Mouse (Mus musculus): ENCODE data around the gene Hid1. TPM values are rescaled to one million over a fixed set of nuclear protein-coding genes. Genes with fewer than 3 reads are reported as not detected.

Hid1 gene
- polyA plus RNA-seq (2012; ENCODE audit: low replicate concordance) = 9.7 and 10.9 TPM in 2 replicates

DNA sequence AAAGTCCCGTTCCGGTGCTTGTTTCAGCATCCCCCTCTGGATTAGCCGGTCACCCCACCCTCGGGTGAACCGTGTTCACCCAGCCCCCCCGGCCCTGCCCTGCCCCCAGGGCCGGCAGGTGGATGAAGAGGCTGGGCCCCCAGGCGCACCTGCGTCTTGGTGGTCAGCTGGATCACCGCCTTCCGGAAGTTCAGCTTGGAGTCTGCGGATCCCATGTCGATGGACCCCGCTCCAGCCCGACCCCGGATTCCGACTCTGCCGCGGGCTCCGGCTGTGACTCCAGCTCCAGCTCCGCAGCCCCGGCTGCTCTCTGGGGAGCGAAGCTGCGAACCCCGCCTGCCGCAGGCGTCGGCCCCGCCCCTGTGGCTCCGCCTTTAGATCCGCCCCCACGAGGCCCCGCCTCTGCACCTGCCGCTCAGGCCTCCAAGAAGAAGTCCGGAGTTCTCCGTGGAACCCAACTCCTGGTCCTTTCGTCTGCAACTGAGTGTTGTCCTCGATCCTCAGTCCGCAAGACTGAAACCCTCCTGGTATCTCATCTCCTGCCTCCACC lies at the start of gene Hid1:
TSS of gene Hid1 (minus strand) at position 362 of the 550 bp plus-strand sequence.

DNA sequence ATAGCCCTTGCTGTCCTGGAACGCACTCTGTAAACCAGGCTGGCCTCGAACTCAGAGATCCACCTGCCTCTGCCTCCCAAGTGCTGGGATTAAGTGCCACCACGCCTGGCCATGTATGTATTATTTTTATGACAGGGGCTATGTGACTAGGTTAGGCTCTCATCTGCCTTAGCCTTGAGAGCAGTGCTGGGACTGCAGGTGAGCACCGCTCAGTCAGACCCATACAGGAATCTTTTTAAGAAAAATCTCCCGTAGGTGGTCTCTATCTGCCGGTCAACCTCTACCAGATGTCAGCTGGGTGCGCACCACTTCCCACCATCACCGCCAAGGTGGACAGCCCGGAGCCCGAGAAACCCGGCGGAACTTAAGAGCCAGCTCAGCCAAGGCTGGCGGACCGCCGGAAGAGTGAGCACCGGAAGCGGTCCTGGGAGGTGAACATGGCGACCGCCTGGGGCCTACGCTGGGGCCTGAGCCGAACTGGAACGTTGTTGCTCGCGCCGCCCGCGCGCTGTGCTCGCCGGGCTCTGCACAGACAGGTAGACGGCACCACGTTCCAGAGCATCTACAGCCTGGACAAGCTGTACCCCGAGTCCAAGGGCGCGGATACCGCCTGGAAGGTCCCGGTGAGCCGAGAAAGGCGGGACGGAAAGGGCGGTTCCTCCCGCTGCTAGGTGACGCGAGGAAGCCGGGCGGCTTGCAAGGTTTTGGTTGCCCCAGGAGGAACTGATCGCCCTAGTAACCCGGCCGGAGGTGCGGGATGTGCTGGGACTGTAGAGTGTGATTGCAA lies 36.0 kb upstream of the Hid1 start, which contains the start of gene Mrpl58:
TSS of gene Mrpl58 (plus strand) at position 415 of the 787 bp plus-strand sequence.

DNA sequence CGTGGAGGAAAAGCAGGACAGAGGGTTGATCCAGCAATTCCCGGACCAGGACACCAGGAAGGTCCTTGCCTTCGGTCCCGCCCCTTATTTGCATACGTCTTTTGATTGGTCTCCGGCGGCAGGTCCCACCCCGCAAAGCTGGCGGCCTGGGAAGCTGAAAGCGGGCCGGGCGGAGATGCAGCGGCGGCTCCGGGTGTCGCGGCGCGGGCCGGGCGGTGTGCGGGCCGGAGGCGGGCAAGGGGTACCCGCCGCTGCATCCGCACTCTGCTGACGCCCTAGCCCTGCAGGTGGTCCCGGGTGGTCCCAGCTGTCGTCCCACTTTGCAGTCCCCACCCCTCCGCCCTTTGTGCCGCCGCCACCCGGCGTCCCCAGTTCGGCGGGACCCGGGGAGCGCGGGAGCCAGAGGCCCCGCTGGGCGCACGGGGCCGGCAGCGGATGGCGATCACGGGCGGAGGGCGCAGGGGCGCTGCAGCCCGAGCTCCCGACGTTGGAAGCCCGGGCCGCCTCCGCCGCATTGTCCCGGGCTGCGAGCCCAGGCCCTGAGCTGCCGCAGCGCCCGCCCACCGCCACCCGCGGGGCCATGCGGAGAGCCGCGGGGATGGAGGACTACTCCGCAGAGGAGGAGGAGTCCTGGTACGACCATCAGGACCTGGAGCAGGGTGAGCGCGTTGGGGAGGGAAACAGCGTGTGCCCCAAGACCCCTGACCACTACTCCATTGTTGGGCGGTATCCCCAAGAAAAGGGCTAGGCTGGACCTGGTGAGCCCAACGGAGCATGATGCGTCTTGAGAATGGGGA lies 14.4 kb upstream of the Hid1 start, which contains the start of gene Cdr2l:
TSS of gene Cdr2l (plus strand) at position 174 of the 797 bp plus-strand sequence.

DNA sequence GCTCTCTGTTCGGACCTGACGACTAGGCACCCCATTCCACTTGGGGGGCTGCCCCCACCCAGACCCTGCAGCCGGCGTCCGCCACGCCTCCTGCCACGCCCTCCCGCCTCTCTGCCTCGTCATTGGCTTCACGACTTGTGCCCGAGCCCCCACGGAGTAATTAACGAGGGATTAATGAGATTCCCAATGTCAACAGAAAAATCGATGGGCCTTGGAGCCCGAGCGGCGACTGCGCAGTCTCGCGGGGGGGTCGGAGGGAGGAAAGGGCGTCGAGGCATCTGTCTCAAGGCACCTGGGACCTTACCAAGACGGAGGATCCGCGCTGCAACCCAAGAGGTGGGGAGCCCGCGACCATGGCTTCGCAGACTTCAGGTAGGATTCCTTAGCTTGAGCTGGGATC lies 33.0 kb downstream of the Hid1 start, which contains the start of gene Otop3:
TSS of gene Otop3 (plus strand) at position 201 of the 400 bp plus-strand sequence.

DNA sequence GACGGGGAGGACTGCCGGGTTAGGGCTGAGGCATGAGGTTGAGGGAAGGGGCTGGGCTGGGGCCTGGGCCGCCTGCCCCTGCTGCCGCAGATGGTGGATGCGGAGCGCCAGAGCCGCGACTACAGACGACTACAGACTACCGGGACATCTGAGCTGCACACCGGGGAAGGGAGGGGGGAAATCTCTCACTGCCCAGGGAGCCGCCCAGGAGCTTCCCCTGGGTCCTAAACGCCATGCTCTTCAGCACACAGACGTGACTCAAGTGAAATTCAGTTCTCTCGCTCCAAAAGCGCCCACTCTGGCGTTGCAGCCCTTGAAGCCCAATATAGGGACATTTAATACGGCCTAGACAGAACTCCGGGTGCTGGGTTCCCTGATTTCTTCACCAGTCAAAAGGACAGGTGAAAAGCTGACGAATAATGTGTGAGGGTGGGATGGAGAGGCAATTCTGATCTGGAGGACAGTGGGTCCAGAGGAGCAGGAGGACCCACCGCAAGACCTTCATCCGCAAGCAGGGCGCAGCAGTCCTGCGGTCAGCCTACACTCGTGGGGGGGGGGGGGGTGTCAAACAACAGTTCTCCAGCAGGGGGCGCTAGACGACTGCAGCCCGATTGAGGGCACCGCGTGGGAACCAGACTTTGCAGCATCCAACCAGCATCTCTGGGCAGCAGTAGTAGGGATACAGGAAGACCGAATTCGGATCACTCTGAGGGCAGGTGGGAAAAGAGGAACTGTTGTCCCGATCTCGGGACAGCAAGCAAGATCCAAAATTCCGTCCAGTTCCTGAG lies 45.5 kb downstream of the Hid1 start, which contains the start of gene Ush1g:
TSS of gene Ush1g (minus strand) at position 136 of the 788 bp plus-strand sequence.

DNA sequence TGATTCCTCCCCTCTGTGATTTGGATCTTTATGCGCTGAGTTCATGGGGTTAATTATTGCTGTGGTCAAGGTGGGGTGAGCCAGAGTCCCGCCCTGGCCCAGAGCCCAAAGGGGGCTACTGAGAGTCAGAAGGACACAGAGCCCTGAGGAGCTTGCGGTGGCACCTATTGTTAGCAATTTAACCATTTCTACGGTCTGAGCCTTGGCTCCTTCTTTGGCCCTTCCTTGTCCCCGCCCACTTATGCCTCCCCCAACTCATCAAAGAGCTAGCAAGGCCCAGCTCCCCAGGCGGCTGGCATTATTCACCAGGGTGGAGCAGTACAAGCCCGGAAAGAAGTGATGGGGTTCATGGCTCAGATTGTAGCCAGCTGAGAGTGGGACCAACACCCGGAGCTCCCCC lies 60.7 kb downstream of the Hid1 start, which contains the start of gene Otop2:
TSS of gene Otop2 (plus strand) at position 301 of the 400 bp plus-strand sequence.

Other genes with a start within 250 kb of the Hid1 start
- gene Cd300lf, start 233.8 kb downstream of the Hid1 start, polyA plus RNA-seq (2012; ENCODE audit: low replicate concordance) = 9.6 and 10.1 TPM in 2 replicates
- 226 and 228 TPM in 2 replicates for gene Slc9a3r1, start 204.4 kb downstream of the Hid1 start, polyA plus RNA-seq (2012; ENCODE audit: low replicate concordance)
- 17.0 and 23.5 TPM in 2 replicates for gene Tmem104, start 180.3 kb downstream of the Hid1 start, polyA plus RNA-seq (2012; ENCODE audit: low replicate concordance)
- 12.2 and 13.9 TPM in 2 replicates for gene Nat9, start 179.9 kb downstream of the Hid1 start, polyA plus RNA-seq (2012; ENCODE audit: low replicate concordance)
- 0.73 and 1.1 TPM in 2 replicates for gene Grin2c, start 100.5 kb downstream of the Hid1 start, polyA plus RNA-seq (2012; ENCODE audit: low replicate concordance)
- 27.3 and 45.0 TPM in 2 replicates for gene Fdxr, start 90.7 kb downstream of the Hid1 start, polyA plus RNA-seq (2012; ENCODE audit: low replicate concordance)
- gene Fads6, start 70.1 kb downstream of the Hid1 start, polyA plus RNA-seq (2012; ENCODE audit: low replicate concordance) = 0.40 and 0.51 TPM in 2 replicates
- gene Otop2, start 60.6 kb downstream of the Hid1 start, polyA plus RNA-seq (2012; ENCODE audit: low replicate concordance) = not detected in 2 replicates
- 0.42 TPM in 1 of 2 replicates, not detected in the other for gene Ush1g, start 45.7 kb downstream of the Hid1 start, polyA plus RNA-seq (2012; ENCODE audit: low replicate concordance)
- 0.04 and 0.09 TPM in 2 replicates for gene Otop3, start 33.0 kb downstream of the Hid1 start, polyA plus RNA-seq (2012; ENCODE audit: low replicate concordance)
- gene Cdr2l, start 14.2 kb upstream of the Hid1 start, polyA plus RNA-seq (2012; ENCODE audit: low replicate concordance) = 0.38 and 0.57 TPM in 2 replicates
- gene Mrpl58, start 36.0 kb upstream of the Hid1 start, polyA plus RNA-seq (2012; ENCODE audit: low replicate concordance) = 47.1 and 50.2 TPM in 2 replicates
- gene Atp5h, start 52.2 kb upstream of the Hid1 start, polyA plus RNA-seq (2012; ENCODE audit: low replicate concordance) = 10.1 and 103 TPM in 2 replicates
- 29.7 and 94.9 TPM in 2 replicates for gene Kctd2, start 52.4 kb upstream of the Hid1 start, polyA plus RNA-seq (2012; ENCODE audit: low replicate concordance)
- 0.07 TPM in 1 of 2 replicates, not detected in the other for gene Trim80, start 72.8 kb upstream of the Hid1 start, polyA plus RNA-seq (2012; ENCODE audit: low replicate concordance)
- gene Slc16a5, start 94.7 kb upstream of the Hid1 start, polyA plus RNA-seq (2012; ENCODE audit: low replicate concordance) = 5.6 and 10.2 TPM in 2 replicates
- 137 and 301 TPM in 2 replicates for gene Armc7, start 107.9 kb upstream of the Hid1 start, polyA plus RNA-seq (2012; ENCODE audit: low replicate concordance)
- gene Nt5c, start 124.1 kb upstream of the Hid1 start, polyA plus RNA-seq (2012; ENCODE audit: low replicate concordance) = 133 and 179 TPM in 2 replicates
- gene Jpt1, start 146.6 kb upstream of the Hid1 start, polyA plus RNA-seq (2012; ENCODE audit: low replicate concordance) = 264 and 267 TPM in 2 replicates
- 92.3 and 235 TPM in 2 replicates for gene Sumo2, start 168.5 kb upstream of the Hid1 start, polyA plus RNA-seq (2012; ENCODE audit: low replicate concordance)
- gene Nup85, start 196.7 kb upstream of the Hid1 start, polyA plus RNA-seq (2012; ENCODE audit: low replicate concordance) = 7.0 and 16.9 TPM in 2 replicates
- 21.2 and 30.2 TPM in 2 replicates for gene Mrps7, start 236.2 kb upstream of the Hid1 start, polyA plus RNA-seq (2012; ENCODE audit: low replicate concordance)
- gene Gga3, start 236.3 kb upstream of the Hid1 start, polyA plus RNA-seq (2012; ENCODE audit: low replicate concordance) = 106 and 161 TPM in 2 replicates
- gene Mif4gd, start 245.2 kb upstream of the Hid1 start, polyA plus RNA-seq (2012; ENCODE audit: low replicate concordance) = 92.1 and 155 TPM in 2 replicates